Mouse (Mus musculus): Measurements from ENCODE around the gene Ugt1a8. TPM values are rescaled to one million over a fixed set of nuclear protein-coding genes. Genes with fewer than 3 reads are reported as not detected.
"Not testable (repeated sequence)": the region's sequence is repeated elsewhere in the genome, so short reads cannot be mapped to it uniquely, and the experiment has no call there.

The Ugt1a8 gene
- polyA plus RNA-seq, 1 experiment: 0.20 TPM

- Histone ChIP-seq H3K27ac (ENCODE audit: insufficient read depth, low read depth, low read length) (no peak within 1 kb of the TSS), H3K4me3 (ENCODE audit: insufficient read depth, low read depth, low read length) (no peak within 1 kb of the TSS), H3K27me3 (replicated peaks; ENCODE audit: control insufficient read depth, insufficient read depth, low read length) (no peaks in the 10 kb centered on the region), H3K4me1 (ENCODE audit: control insufficient read depth, insufficient read depth, low read length) (no peaks in the 10 kb centered on the region), H3K36me3 (ENCODE audit: control insufficient read depth, insufficient read depth, low read length) (no peaks in the 10 kb centered on the region)
- DNase-seq: no peak
- WGBS: 74% methylated on average over 5 of the region's 5 CpGs
- TF ChIP-seq POLR2A (IDR thresholded peaks at IDR 0.05; ENCODE audit: low read depth, low read length): no peak
- 0 out of 2 replicates have a peak, but pooled peaks have one; percentile 16 for TF ChIP-seq CTCF (conservative IDR thresholded peaks at IDR 0.05; ENCODE audit: insufficient read depth, insufficient read length, low read depth, low read length)
Observed at GRCm38 (mm10) chr1:88165711-88166110, 78.1 kb downstream of the Ugt1a8 start, which contains the start of gene Ugt1a5. TSS of gene Ugt1a5 (plus strand) at chr1:88166012.

- WGBS: 85% methylated on average over 7 of the region's 7 CpGs
- DNase-seq: not testable (repeated sequence)
Observed at GRCm38 (mm10) chr1:88172190-88172589, 84.6 kb downstream of the Ugt1a8 start.

GRCm38 (mm10) chr1:88179657-88180056, 92.0 kb downstream of the Ugt1a8 start:
- Histone ChIP-seq H3K4me1 (ENCODE audit: control insufficient read depth, insufficient read depth, low read length) (no peaks in the 10 kb centered on the region), H3K4me3 (ENCODE audit: insufficient read depth, low read depth, low read length) (no peak overlapping the region), H3K27me3 (replicated peaks; ENCODE audit: control insufficient read depth, insufficient read depth, low read length) (no peaks in the 10 kb centered on the region), H3K27ac (ENCODE audit: insufficient read depth, low read depth, low read length) (no peak overlapping the region), H3K36me3 (ENCODE audit: control insufficient read depth, insufficient read depth, low read length) (no peaks in the 10 kb centered on the region)
- TF ChIP-seq CTCF (conservative IDR thresholded peaks at IDR 0.05; ENCODE audit: insufficient read depth, insufficient read length, low read depth, low read length) (no peak), POLR2A (IDR thresholded peaks at IDR 0.05; ENCODE audit: low read depth, low read length) (no peak)
- WGBS: 92% methylated on average over 1 of the region's 1 CpGs
- peak; percentile 62 for DNase-seq

More at GRCm38 (mm10) chr1:88172190-88172589, 84.6 kb downstream of the Ugt1a8 start:
- not testable (repeated sequence) for H3K27ac ChIP-seq (ENCODE audit: insufficient read depth, low read depth, low read length); H3K4me1 ChIP-seq (ENCODE audit: control insufficient read depth, insufficient read depth, low read length); H3K27me3 ChIP-seq (replicated peaks; ENCODE audit: control insufficient read depth, insufficient read depth, low read length); H3K4me3 ChIP-seq (ENCODE audit: insufficient read depth, low read depth, low read length); H3K36me3 ChIP-seq (ENCODE audit: control insufficient read depth, insufficient read depth, low read length)

GRCm38 (mm10) chr1:88186325-88186935, 98.8 kb downstream of the Ugt1a8 start:
- no peak for DNase-seq
- Histone ChIP-seq H3K4me3 (ENCODE audit: insufficient read depth, low read depth, low read length) (no peak overlapping the region), H3K36me3 (ENCODE audit: control insufficient read depth, insufficient read depth, low read length) (no peaks in the 10 kb centered on the region), H3K27me3 (replicated peaks; ENCODE audit: control insufficient read depth, insufficient read depth, low read length) (no peaks in the 10 kb centered on the region), H3K4me1 (ENCODE audit: control insufficient read depth, insufficient read depth, low read length) (peaks cover 5% of the 10 kb centered on the region; the same call in 1 of the 2 replicates), H3K27ac (ENCODE audit: insufficient read depth, low read depth, low read length) (no peak overlapping the region)
- WGBS: 87% methylated on average over 5 of the region's 5 CpGs
- TF ChIP-seq CTCF (conservative IDR thresholded peaks at IDR 0.05; ENCODE audit: insufficient read depth, insufficient read length, low read depth, low read length) (no peak), POLR2A (IDR thresholded peaks at IDR 0.05; ENCODE audit: low read depth, low read length) (no peak)

- WGBS: 84% methylated on average over 3 of the region's 3 CpGs
- no peaks in the 10 kb centered on the region for H3K27me3 ChIP-seq (replicated peaks; ENCODE audit: control insufficient read depth, insufficient read depth, low read length)
Observed at GRCm38 (mm10) chr1:88192136-88192535, 104.5 kb downstream of the Ugt1a8 start.

GRCm38 (mm10) chr1:88195687-88196086, 108.1 kb downstream of the Ugt1a8 start:
- DNase-seq: peak; percentile 94
- peaks cover 30% of the 10 kb centered on the region for H3K4me1 ChIP-seq (ENCODE audit: control insufficient read depth, insufficient read depth, low read length)
- H3K27me3 ChIP-seq (replicated peaks; ENCODE audit: control insufficient read depth, insufficient read depth, low read length): no peaks in the 10 kb centered on the region
- 44% methylated on average over 1 of the region's 1 CpGs for WGBS
- no peaks in the 10 kb centered on the region for H3K36me3 ChIP-seq (ENCODE audit: control insufficient read depth, insufficient read depth, low read length)
- H3K4me3 ChIP-seq (ENCODE audit: insufficient read depth, low read depth, low read length): no peak overlapping the region
- no peak for TF ChIP-seq POLR2A (IDR thresholded peaks at IDR 0.05; ENCODE audit: low read depth, low read length)
- no peak overlapping the region for H3K27ac ChIP-seq (ENCODE audit: insufficient read depth, low read depth, low read length)

More at GRCm38 (mm10) chr1:88192136-88192535, 104.5 kb downstream of the Ugt1a8 start:
- TF ChIP-seq CTCF (conservative IDR thresholded peaks at IDR 0.05; ENCODE audit: insufficient read depth, insufficient read length, low read depth, low read length): no peak
- no peak for TF ChIP-seq POLR2A (IDR thresholded peaks at IDR 0.05; ENCODE audit: low read depth, low read length)
- Histone ChIP-seq H3K27ac (ENCODE audit: insufficient read depth, low read depth, low read length) (no peak overlapping the region), H3K4me3 (ENCODE audit: insufficient read depth, low read depth, low read length) (no peak overlapping the region), H3K36me3 (ENCODE audit: control insufficient read depth, insufficient read depth, low read length) (no peaks in the 10 kb centered on the region), H3K4me1 (ENCODE audit: control insufficient read depth, insufficient read depth, low read length) (peaks cover 22% of the 10 kb centered on the region)
- DNase-seq: no peak

- Histone ChIP-seq H3K27me3 (replicated peaks; ENCODE audit: control insufficient read depth, insufficient read depth, low read length) (no peaks in the 10 kb centered on the region), H3K4me1 (ENCODE audit: control insufficient read depth, insufficient read depth, low read length) (peaks cover 23% of the 10 kb centered on the region), H3K27ac (ENCODE audit: insufficient read depth, low read depth, low read length) (peak overlapping the region; percentile 58; the same call in 1 of the 2 replicates), H3K36me3 (ENCODE audit: control insufficient read depth, insufficient read depth, low read length) (no peaks in the 10 kb centered on the region), H3K4me3 (ENCODE audit: insufficient read depth, low read depth, low read length) (no peak overlapping the region)
- 25% methylated on average over 3 of the region's 3 CpGs for WGBS
- peak; percentile 62 for DNase-seq
- TF ChIP-seq CTCF (conservative IDR thresholded peaks at IDR 0.05; ENCODE audit: insufficient read depth, insufficient read length, low read depth, low read length) (no peak), POLR2A (IDR thresholded peaks at IDR 0.05; ENCODE audit: low read depth, low read length) (no peak)
Observed at GRCm38 (mm10) chr1:88197443-88197842, 109.8 kb downstream of the Ugt1a8 start.
